Mouse (Mus musculus): Measurements from ENCODE around the gene Bivm.

Gene Bivm

GRCm38 (mm10) chr1:44173903-44174302 is 55.1 kb downstream of the Bivm start:
- no peak for DNase-seq (ENCODE audit: low spot score)

GRCm38 (mm10) chr1:44178086-44178485 is 59.3 kb downstream of the Bivm start:
- DNase-seq (ENCODE audit: low spot score) = no peak

GRCm38 (mm10) chr1:44186396-44186795 is 67.6 kb downstream of the Bivm start:
- no peak for DNase-seq (ENCODE audit: low spot score)
